Comparison of ENCODE assay signal across 26 mouse cellular contexts in the genomic region with DNA sequence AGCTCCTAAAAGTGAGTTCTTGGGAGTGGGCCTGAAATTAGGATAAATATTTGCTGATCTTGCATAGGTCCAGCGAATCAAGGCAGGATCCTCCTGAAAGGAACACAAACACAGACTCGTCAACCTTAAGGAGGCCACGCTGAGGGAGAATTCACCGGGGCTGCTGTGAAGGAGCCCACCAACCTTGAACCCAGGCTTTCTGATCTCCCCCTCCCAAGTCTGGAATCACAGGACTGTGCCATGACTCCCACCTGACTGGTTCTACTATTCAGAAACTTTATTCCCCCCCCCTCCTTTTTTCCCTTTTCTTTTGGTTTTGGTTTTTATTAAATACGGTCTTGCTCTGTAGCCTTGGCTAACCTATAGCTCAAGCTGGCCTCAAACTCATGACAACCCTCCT.
"Had no signal": no experiment of that assay in that cellular context is flagged by ENCODE, and none has a peak within 500 bp of the region (broad histone marks: within the 10 kb centered on the region; RNA-seq: fewer than 3 reads in every experiment).

No protein-coding gene starts in this region.

- H3K4me3 ChIP-seq: embryonic facial prominence, embryonic 10.5 days; embryonic facial prominence, embryonic 12.5 days; embryonic facial prominence, embryonic 13.5 days; embryonic facial prominence, embryonic 15.5 days; erythroblast, embryonic 14.5 days; forebrain, embryonic 10.5 days; forebrain, embryonic 12.5 days; forebrain, embryonic 13.5 days; forebrain, embryonic 15.5 days; gastrocnemius, adult 2 months had no signal

- H3K9ac ChIP-seq: embryonic facial prominence, embryonic 12.5 days; embryonic facial prominence, embryonic 13.5 days; embryonic facial prominence, embryonic 15.5 days; forebrain, embryonic 12.5 days; forebrain, embryonic 13.5 days; forebrain, embryonic 15.5 days; forebrain, postnatal 0 days had no signal

- H3K4me2 ChIP-seq: embryonic facial prominence, embryonic 12.5 days; embryonic facial prominence, embryonic 13.5 days; embryonic facial prominence, embryonic 15.5 days; forebrain, embryonic 12.5 days; forebrain, embryonic 13.5 days; forebrain, embryonic 15.5 days had no signal

- ATAC-seq: forebrain, embryonic 13.5 days; forebrain, embryonic 14.5 days; forebrain, embryonic 15.5 days; forebrain, embryonic 16.5 days; forebrain, postnatal 0 days had no signal

- H3K27ac ChIP-seq: embryonic facial prominence, embryonic 10.5 days; embryonic facial prominence, embryonic 12.5 days; embryonic facial prominence, embryonic 13.5 days; embryonic facial prominence, embryonic 15.5 days; forebrain, embryonic 10.5 days; forebrain, embryonic 12.5 days; forebrain, embryonic 13.5 days; forebrain, embryonic 15.5 days; gastrocnemius, adult 2 months had no signal

- H3K27me3 ChIP-seq: embryonic facial prominence, embryonic 12.5 days; embryonic facial prominence, embryonic 13.5 days; embryonic facial prominence, embryonic 15.5 days; forebrain, embryonic 12.5 days; forebrain, embryonic 13.5 days; forebrain, embryonic 15.5 days had no signal

- DNase-seq: cerebellum, adult 2 months; cerebellum, adult 8-10 months; cerebellum, adult 9-10 months; cerebellum, adult 9-11 months; cerebellum, postnatal 10 days; cerebellum, postnatal 14 days; cerebellum, postnatal 25 days; cerebellum, postnatal 36 days; embryo, embryonic 11 days; forebrain, postnatal 0 days; gastrocnemius, adult 2 months; gastrocnemius, postnatal 10 days; gastrocnemius, postnatal 14 days; gastrocnemius, postnatal 36 days; heart, adult 18-20 months had no signal

- H3K9me3 ChIP-seq: embryonic facial prominence, embryonic 10.5 days; embryonic facial prominence, embryonic 12.5 days; embryonic facial prominence, embryonic 13.5 days; embryonic facial prominence, embryonic 15.5 days; forebrain, embryonic 10.5 days; forebrain, embryonic 12.5 days; forebrain, embryonic 13.5 days; forebrain, embryonic 15.5 days had no signal
